Mouse (Mus musculus): ENCODE measurements at regions not wholly inside any gene's neighbourhood (a gene's known extent, or its start where the extent isn't known, plus 50 kb on each side); places are given as distances from the start of the nearest gene placed in this dataset.
A peak's percentile ranks its signal among the peaks of the same experiment; 100 is the strongest.
"Not testable (repeated sequence)": the region's sequence is repeated elsewhere in the genome, so short reads cannot be mapped to it uniquely, and the experiment has no call there.

GRCm38 (mm10) chr3:113105979-113106378 lies 152.7 kb downstream of the Amy2a5 start:
- intact Hi-C loops (cut with DNase I), result no loop called here
- no peak for DNase-seq (ENCODE audit: low spot score in 2 of 2)

- intact Hi-C loops (cut with DNase I), result not testable (repeated sequence)
These were observed 167.8 kb downstream of the Amy2a5 start for GRCm38 (mm10) chr3:113090850-113091249.

GRCm38 (mm10) chr3:113080704-113081103 lies 177.9 kb downstream of the Amy2a5 start:
- DNase-seq (ENCODE audit: low spot score in 2 of 2), result peak; percentile 15 to 17
- intact Hi-C loops (cut with DNase I), result no loop called here

More at GRCm38 (mm10) chr3:113090850-113091249, 167.8 kb downstream of the Amy2a5 start:
- not testable (repeated sequence) for DNase-seq (ENCODE audit: low spot score in 2 of 2)

Data from left cerebral cortex, postnatal 36 days (tissue).